Mouse (Mus musculus) MEL (cell line): Measurements from ENCODE around the gene Gm49361.

Source experiments
- CHD2 ChIP-seq: IDR thresholded peaks from 2 replicates; pipeline ENCODE4 v1.6.1; 2011; ENCODE audit warnings: low read length, improper control_type of control experiment
- CTCF ChIP-seq, 3 experiments: IDR thresholded peaks in 2 of 3; conservative IDR thresholded peaks in 1 of 3; 2 replicates each; pipeline ENCODE4 v1.5.1; 2011 to 2012; ENCODE audit warnings: low read length in 3 of 3, low read depth in 2 of 3, mild to moderate bottlenecking in 2 of 3, improper control_type of control experiment in 1 of 3, inconsistent platforms in 1 of 3, mixed read lengths in 1 of 3, moderate library complexity in 1 of 3; ENCODE audit not compliant: control insufficient read depth in 1 of 3, insufficient read depth in 1 of 3, poor library complexity in 1 of 3, severe bottlenecking in 1 of 3
- EP300 ChIP-seq, 2 experiments: IDR thresholded peaks; 2 replicates each; pipeline ENCODE4 v1.6.1; 2011; ENCODE audit warnings: improper control_type of control experiment in 2 of 2, low read length in 2 of 2, low read depth in 1 of 2, mild to moderate bottlenecking in 1 of 2
- MAFK ChIP-seq: IDR thresholded peaks from 2 replicates; pipeline ENCODE4 v1.6.1; 2011; ENCODE audit warnings: low read depth, mild to moderate bottlenecking, low read length, improper control_type of control experiment, borderline replicate concordance
- MAX ChIP-seq: IDR thresholded peaks from 2 replicates; pipeline ENCODE4 v1.6.1; 2011; ENCODE audit warnings: low read length, improper control_type of control experiment
- POLR2A ChIP-seq, 2 experiments: IDR thresholded peaks; 2 replicates each; pipeline ENCODE4 v1.6.1; 2011 to 2012; ENCODE audit warnings: low read length in 2 of 2, mild to moderate bottlenecking in 2 of 2, control low read depth in 1 of 2, improper control_type of control experiment in 1 of 2, low read depth in 1 of 2, moderate library complexity in 1 of 2; ENCODE audit not compliant: control insufficient read depth in 1 of 2, insufficient read depth in 1 of 2, poor library complexity in 1 of 2
- RAD21 ChIP-seq: IDR thresholded peaks from 2 replicates; pipeline ENCODE4 v1.6.1; 2011; ENCODE audit warnings: mild to moderate bottlenecking, low read depth, low read length, improper control_type of control experiment

GRCm38 (mm10) chr14:57665628-57665950 is 80.3 kb downstream of the Gm49361 start:
- TF ChIP-seq CHD2: no peak
- TF ChIP-seq RAD21: no peak
- TF ChIP-seq MAX: no peak
- no peak for TF ChIP-seq POLR2A (IDR thresholded peaks at IDR 0.05; ENCODE audit: control insufficient read depth in 1 of 2, insufficient read depth in 1 of 2, low read depth in 1 of 2, low read length in 2 of 2, poor library complexity in 1 of 2)
- TF ChIP-seq MAFK: no peak
- no peak for TF ChIP-seq CTCF (IDR thresholded peaks at IDR 0.05 in 2 of 3, conservative IDR thresholded peaks at IDR 0.05 in 1 of 3; ENCODE audit: control insufficient read depth in 1 of 3, insufficient read depth in 1 of 3, low read depth in 2 of 3, low read length in 3 of 3, poor library complexity in 1 of 3, severe bottlenecking in 1 of 3)
- TF ChIP-seq EP300 (IDR thresholded peaks at IDR 0.05; ENCODE audit: low read depth in 1 of 2, low read length in 2 of 2): no peak
